Mouse (Mus musculus): ENCODE data around the gene Usp33.

Usp33 gene

GRCm38 (mm10) chr3:152402671-152403066 lies 56.4 kb downstream of the Usp33 start:
- DNase-seq: no peak

GRCm38 (mm10) chr3:152403827-152404226 lies 57.5 kb downstream of the Usp33 start:
- DNase-seq: peak; percentile 47

GRCm38 (mm10) chr3:152405420-152405819 lies 59.1 kb downstream of the Usp33 start:
- DNase-seq: no peak

- DNase-seq: no peak
These were observed 59.8 kb downstream of the Usp33 start for GRCm38 (mm10) chr3:152405978-152406640.

- DNase-seq: peak; percentile 16
These were observed 64.8 kb downstream of the Usp33 start for GRCm38 (mm10) chr3:152410980-152411551.

- no peak for DNase-seq
These were observed 66.1 kb downstream of the Usp33 start for GRCm38 (mm10) chr3:152412362-152412761.

GRCm38 (mm10) chr3:152428925-152429324 lies 82.6 kb downstream of the Usp33 start:
- DNase-seq: no peak

- DNase-seq: no peak
These were observed 86.4 kb downstream of the Usp33 start for GRCm38 (mm10) chr3:152432677-152433076.

- DNase-seq: no peak
These were observed 89.3 kb downstream of the Usp33 start for GRCm38 (mm10) chr3:152435590-152435989.

- DNase-seq: peak; percentile 28
These were observed 91.8 kb downstream of the Usp33 start for GRCm38 (mm10) chr3:152438068-152438467.

- DNase-seq: no peak
These were observed 96.5 kb downstream of the Usp33 start for GRCm38 (mm10) chr3:152442795-152443194.

Data from kidney, postnatal 14 days (tissue).